Mouse (Mus musculus): ENCODE data around the gene Stoml1.

The Stoml1 gene

GRCm38 (mm10) chr9:58303115-58303514 is 50.2 kb downstream of the Stoml1 start:
- in situ Hi-C loops (cut with MboI, MseI): loop anchor here (5.0 kb wide), 1 partner anchor 251 kb away; no protein-coding TSS in a partner anchor

DNA sequence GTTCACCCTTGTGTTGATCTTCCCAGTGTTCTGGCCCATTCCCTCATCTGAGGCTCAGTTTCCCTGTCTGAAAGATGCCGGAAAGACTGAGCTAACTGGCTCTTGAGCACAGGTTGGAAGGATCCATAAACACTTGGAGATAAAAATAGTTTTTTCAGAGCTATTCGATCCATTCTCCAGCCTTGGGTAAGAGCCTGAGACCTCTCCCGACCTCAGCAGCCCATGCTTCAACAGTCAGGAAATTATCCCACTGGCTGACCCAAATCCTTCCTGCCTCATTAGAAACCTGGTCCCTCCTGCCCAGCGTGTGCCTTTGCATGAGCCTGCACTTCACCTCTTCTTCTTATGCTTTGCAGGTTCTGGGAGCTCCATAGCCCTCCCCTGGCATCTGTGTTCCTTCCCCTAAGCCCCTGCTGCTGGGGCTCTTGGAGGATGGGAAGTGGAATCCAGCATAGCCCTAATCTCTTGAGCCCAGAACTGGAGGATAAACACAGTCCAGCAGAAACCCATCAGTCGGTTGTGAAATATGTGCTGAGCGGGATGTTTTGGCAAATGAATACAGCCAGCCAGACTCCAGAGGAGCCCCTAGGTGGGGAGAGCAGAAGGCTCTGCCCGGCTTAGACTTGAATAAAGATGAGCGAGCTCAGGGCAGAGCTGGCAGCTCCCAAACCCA is 50.8 kb downstream of the Stoml1 start:
- in situ Hi-C loops (cut with MboI, MseI): loop anchor here (5.0 kb wide), 1 partner anchor 251 kb away; no protein-coding TSS in a partner anchor

DNA sequence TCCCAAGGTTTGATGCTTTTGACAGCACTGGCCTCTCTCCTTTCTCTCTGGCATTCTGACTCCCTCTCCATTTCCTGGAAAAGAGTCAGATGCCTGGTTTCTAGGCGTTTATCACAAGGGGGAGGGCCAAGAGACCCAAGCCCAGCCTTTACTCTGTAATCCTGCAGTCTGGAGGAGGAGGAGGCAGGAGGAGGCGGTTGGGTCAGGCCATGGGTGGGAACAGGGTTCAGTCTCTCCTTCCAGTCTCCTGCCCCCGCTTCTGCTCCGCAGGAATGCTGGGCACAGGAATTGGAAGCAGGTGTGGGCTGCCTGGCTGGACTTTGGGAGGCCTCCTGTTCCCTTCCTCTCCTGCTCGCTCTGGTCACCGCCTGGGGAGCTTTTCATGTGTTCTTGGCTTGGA is 52.7 kb downstream of the Stoml1 start:
- in situ Hi-C loops (cut with MboI, MseI): no loop called here

- in situ Hi-C loops (cut with MboI, MseI): no loop called here
These were observed 55.4 kb downstream of the Stoml1 start for GRCm38 (mm10) chr9:58308395-58308794.

- in situ Hi-C loops (cut with MboI, MseI): no loop called here
These were observed 57.2 kb downstream of the Stoml1 start for GRCm38 (mm10) chr9:58310043-58310660.

DNA sequence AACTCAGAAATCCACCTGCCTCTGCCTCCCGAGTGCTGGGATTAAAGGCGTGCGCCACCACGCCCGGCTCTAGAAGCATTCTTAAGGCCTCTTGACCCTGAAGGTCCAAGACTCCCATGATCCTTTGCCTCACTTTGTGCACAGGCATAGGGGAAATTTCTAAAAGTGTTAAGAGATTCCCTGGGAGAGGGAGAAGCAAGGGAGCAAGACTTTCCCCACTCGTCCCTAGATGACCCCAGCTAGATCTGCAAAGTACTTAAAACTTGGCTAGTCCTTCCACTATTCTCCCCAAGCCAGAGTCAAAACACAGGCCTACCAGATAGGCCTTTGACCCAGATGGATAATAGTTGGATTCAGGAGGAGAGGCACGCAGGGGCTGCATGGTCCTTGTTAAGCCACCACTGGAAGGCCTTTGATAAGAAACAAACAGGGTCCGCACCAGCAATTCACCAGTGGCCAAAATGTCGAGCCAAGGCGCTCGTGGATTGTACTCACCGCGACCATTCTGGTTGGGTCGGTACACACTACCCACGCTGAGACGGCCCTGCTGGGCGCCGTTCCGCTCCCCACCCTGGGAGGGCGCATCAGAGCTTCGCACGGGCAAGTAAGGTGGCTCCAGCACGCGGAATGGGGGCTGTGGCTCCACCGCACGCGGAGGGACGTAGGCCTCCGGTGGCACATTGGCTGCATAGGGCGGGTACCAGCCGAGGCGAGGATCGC is 58.4 kb downstream of the Stoml1 start:
- in situ Hi-C loops (cut with MboI, MseI): no loop called here
